Mouse (Mus musculus) limb, embryonic 13.5 days (tissue): Measurements from ENCODE around the gene Bmp8b. TPM values are rescaled to one million over a fixed set of nuclear protein-coding genes. Genes with fewer than 3 reads are reported as not detected.
"Not testable (repeated sequence)": the region's sequence is repeated elsewhere in the genome, so short reads cannot be mapped to it uniquely, and the experiment has no call there.

Source experiments
- ATAC-seq: fragments of 200-750 bp; cut with Nextera tagmentation; 2 replicates; pipeline ENCODE4 v1.8.0; 2017; ENCODE audit warnings: low read depth, moderate number of reproducible peaks, moderate TSS enrichment; ENCODE audit not compliant: low FRiP score
- H3K27ac ChIP-seq: fragments of 300-500 bp; sonication (generic); 2 replicates; pipeline ENCODE4 v1.5.1; 2015; ENCODE audit warnings: inconsistent platforms, mild to moderate bottlenecking, moderate library complexity
- H3K27me3 ChIP-seq: fragments of 300-500 bp; sonication (generic); 2 replicates; pipeline ENCODE4 v1.6.1; 2015; ENCODE audit warnings: mild to moderate bottlenecking, inconsistent platforms
- H3K36me3 ChIP-seq: fragments of 300-500 bp; sonication (generic); 2 replicates; pipeline ENCODE4 v1.6.1; 2015; ENCODE audit warnings: inconsistent platforms, mild to moderate bottlenecking, moderate library complexity
- H3K4me1 ChIP-seq: fragments of 300-500 bp; sonication (generic); 2 replicates; pipeline ENCODE4 v1.6.1; 2015; ENCODE audit warnings: inconsistent platforms
- H3K4me2 ChIP-seq: fragments of 300-500 bp; sonication (generic); replicated peaks from 2 replicates; pipeline ENCODE4 v1.6.1; 2015; ENCODE audit warnings: inconsistent platforms, mild to moderate bottlenecking, moderate library complexity
- H3K4me3 ChIP-seq: fragments of 300-500 bp; sonication (generic); 2 replicates; pipeline ENCODE4 v1.5.1; 2015; ENCODE audit warnings: moderate library complexity, mild to moderate bottlenecking, inconsistent platforms
- H3K9ac ChIP-seq: fragments of 300-500 bp; sonication (generic); 2 replicates; pipeline ENCODE4 v1.6.1; 2015; ENCODE audit warnings: mild to moderate bottlenecking, inconsistent platforms
- H3K9me3 ChIP-seq: fragments of 300-500 bp; sonication (generic); 2 replicates; pipeline ENCODE4 v1.6.1; 2016; ENCODE audit warnings: inconsistent platforms
- WGBS: fragments of 180-500 bp; shearing (Covaris S2); methylation state at CpG from one replicate; pipeline ENCODE4 v1.1.7; 2015; 5-methylcytosine and 5-hydroxymethylcytosine counted together
- polyA plus RNA-seq: library from polyadenylated mRNA; unstranded; fragments of >200 nt; fragmentation: Nextera tagmentation; extraction: Ambion mirVana; gene quantifications from 2 replicates; pipeline ENCODE4 v1.2.1, GENCODE M21; 2015

Bmp8b gene
- polyA plus RNA-seq, 1 experiment from 2014 or later, result 0.89 TPM

- Histone ChIP-seq H3K27me3 (no peaks in the 10 kb centered on the region), H3K4me2 (no peak overlapping the region), H3K4me1 (no peaks in the 10 kb centered on the region), H3K9me3 (no peaks in the 10 kb centered on the region), H3K36me3 (no peaks in the 10 kb centered on the region), H3K9ac (no peak overlapping the region), H3K27ac (no peak overlapping the region), H3K4me3 (no peak overlapping the region)
- ATAC-seq, result no peak
- 66% methylated on average over 2 of the region's 2 CpGs for WGBS
Measured at GRCm38 (mm10) chr4:123155427-123155826, 50.5 kb downstream of the Bmp8b start.

- Histone ChIP-seq H3K36me3 (no peaks in the 10 kb centered on the region), H3K9ac (no peak overlapping the region), H3K4me3 (no peak overlapping the region), H3K27me3 (no peaks in the 10 kb centered on the region), H3K4me2 (no peak overlapping the region), H3K27ac (no peak overlapping the region), H3K4me1 (no peaks in the 10 kb centered on the region), H3K9me3 (no peaks in the 10 kb centered on the region)
- ATAC-seq, result no peak
Measured at GRCm38 (mm10) chr4:123155840-123156239, 50.9 kb downstream of the Bmp8b start.

GRCm38 (mm10) chr4:123160571-123160970, 55.6 kb downstream of the Bmp8b start:
- Histone ChIP-seq H3K9me3 (no peaks in the 10 kb centered on the region), H3K4me2 (no peak overlapping the region), H3K27ac (no peak overlapping the region), H3K36me3 (no peaks in the 10 kb centered on the region), H3K27me3 (peaks cover 11% of the 10 kb centered on the region), H3K9ac (no peak overlapping the region), H3K4me1 (no peaks in the 10 kb centered on the region), H3K4me3 (no peak overlapping the region)
- WGBS, result 81% methylated on average over 6 of the region's 6 CpGs
- ATAC-seq, result no peak

GRCm38 (mm10) chr4:123161251-123161650, 56.3 kb downstream of the Bmp8b start:
- WGBS, result 61% methylated on average over 3 of the region's 3 CpGs
- peaks cover 11% of the 10 kb centered on the region for H3K27me3 ChIP-seq
- not testable (repeated sequence) for H3K27ac ChIP-seq, H3K4me3 ChIP-seq, H3K36me3 ChIP-seq, H3K9ac ChIP-seq, ATAC-seq, H3K4me2 ChIP-seq, H3K9me3 ChIP-seq, H3K4me1 ChIP-seq

GRCm38 (mm10) chr4:123162305-123162917, 57.4 kb downstream of the Bmp8b start:
- peaks cover 11% of the 10 kb centered on the region for H3K27me3 ChIP-seq
- 19% methylated on average over 15 of the region's 15 CpGs for WGBS
- H3K9me3 ChIP-seq, result peaks cover 4% of the 10 kb centered on the region; the same call in 1 of the 2 replicates
- H3K4me1 ChIP-seq, result no peaks in the 10 kb centered on the region
- H3K4me3 ChIP-seq, result no peak overlapping the region
- H3K9ac ChIP-seq, result no peak overlapping the region
- peak overlapping the region; percentile 42; the same call in 1 of the 2 replicates for H3K4me2 ChIP-seq
- no peak for ATAC-seq
- H3K27ac ChIP-seq, result no peak overlapping the region
- no peaks in the 10 kb centered on the region for H3K36me3 ChIP-seq

DNA sequence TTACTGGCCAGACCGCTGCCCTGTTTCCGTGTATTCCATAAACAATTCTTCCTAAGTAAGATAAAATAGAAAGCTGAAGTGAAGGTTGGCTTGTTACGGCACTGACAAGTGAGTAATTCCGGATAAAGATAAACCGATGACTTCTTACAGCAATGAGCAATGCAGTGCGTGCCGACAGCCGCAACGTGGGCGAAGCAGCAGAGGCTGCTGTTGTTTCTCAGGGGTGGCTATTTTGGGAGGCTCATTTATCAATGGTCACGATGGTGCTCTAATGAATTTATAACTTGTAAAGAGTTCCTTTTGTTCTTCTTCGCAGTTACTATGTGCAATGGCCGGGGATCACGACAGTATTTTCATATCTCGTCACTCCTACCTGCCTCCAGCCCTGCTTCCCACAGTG, 59.2 kb downstream of the Bmp8b start:
- Histone ChIP-seq H3K9ac (no peak overlapping the region), H3K36me3 (no peaks in the 10 kb centered on the region)

GRCm38 (mm10) chr4:123171811-123172210, 66.8 kb downstream of the Bmp8b start:
- Histone ChIP-seq H3K36me3 (no peaks in the 10 kb centered on the region), H3K4me1 (no peaks in the 10 kb centered on the region), H3K27ac (no peak overlapping the region), H3K27me3 (peaks cover 48% of the 10 kb centered on the region), H3K4me2 (no peak overlapping the region), H3K9me3 (peaks cover 3% of the 10 kb centered on the region; the same call in 1 of the 2 replicates), H3K9ac (no peak overlapping the region), H3K4me3 (no peak overlapping the region)
- ATAC-seq, result no peak

More for the DNA sequence above, 59.2 kb downstream of the Bmp8b start:
- Histone ChIP-seq H3K27ac (no peak overlapping the region), H3K4me1 (no peaks in the 10 kb centered on the region), H3K4me3 (no peak overlapping the region), H3K4me2 (no peak overlapping the region), H3K27me3 (peaks cover 11% of the 10 kb centered on the region), H3K9me3 (peaks cover 6% of the 10 kb centered on the region; the same call in 1 of the 2 replicates)
- ATAC-seq, result no peak
- WGBS, result 84% methylated on average over 15 of the region's 15 CpGs

Other genes with a start within 250 kb of the Bmp8b start
- gene Cap1, start 219.1 kb upstream of the Bmp8b start, polyA plus RNA-seq, result 70.4 and 71.3 TPM in 2 replicates
- gene Mfsd2a, start 144.0 kb upstream of the Bmp8b start, polyA plus RNA-seq, result 8.0 and 9.1 TPM in 2 replicates
- gene Mycl, start 109.5 kb upstream of the Bmp8b start, polyA plus RNA-seq, result 28.2 and 29.2 TPM in 2 replicates
- 19.1 and 21.5 TPM in 2 replicates for gene Trit1, start 88.6 kb upstream of the Bmp8b start, polyA plus RNA-seq
- gene Oxct2b, start 11.1 kb downstream of the Bmp8b start, polyA plus RNA-seq, result 0.10 TPM in 1 of 2 replicates, not detected in the other
- 103 TPM in 2 replicates for gene Ppie, start 34.8 kb downstream of the Bmp8b start, polyA plus RNA-seq
- gene Hpcal4, start 78.1 kb downstream of the Bmp8b start, polyA plus RNA-seq, result 0.59 and 0.76 TPM in 2 replicates
- not detected in 2 replicates for gene Nt5c1a, start 96.3 kb downstream of the Bmp8b start, polyA plus RNA-seq
- gene Heyl, start 128.4 kb downstream of the Bmp8b start, polyA plus RNA-seq, result 5.7 and 6.5 TPM in 2 replicates
- gene Pabpc4, start 157.2 kb downstream of the Bmp8b start, polyA plus RNA-seq, result 43.9 and 45.8 TPM in 2 replicates
- gene Oxct2a, start 218.5 kb downstream of the Bmp8b start, polyA plus RNA-seq, result not detected in 2 replicates
- 0.83 and 0.92 TPM in 2 replicates for gene Bmp8a, start 238.1 kb downstream of the Bmp8b start, polyA plus RNA-seq